Mouse (Mus musculus) lung, postnatal 25 days (tissue): ENCODE results near the gene Vim.
A peak's percentile ranks its signal among the peaks of the same experiment; 100 is the strongest.
"Not testable (repeated sequence)": the region's sequence is repeated elsewhere in the genome, so short reads cannot be mapped to it uniquely, and the experiment has no call there.

ENCODE experiments used
- DNase-seq: peaks from one replicate; pipeline ENCODE4 v3.0.0; 2022; ENCODE audit warnings: low spot score

Gene Vim

DNA sequence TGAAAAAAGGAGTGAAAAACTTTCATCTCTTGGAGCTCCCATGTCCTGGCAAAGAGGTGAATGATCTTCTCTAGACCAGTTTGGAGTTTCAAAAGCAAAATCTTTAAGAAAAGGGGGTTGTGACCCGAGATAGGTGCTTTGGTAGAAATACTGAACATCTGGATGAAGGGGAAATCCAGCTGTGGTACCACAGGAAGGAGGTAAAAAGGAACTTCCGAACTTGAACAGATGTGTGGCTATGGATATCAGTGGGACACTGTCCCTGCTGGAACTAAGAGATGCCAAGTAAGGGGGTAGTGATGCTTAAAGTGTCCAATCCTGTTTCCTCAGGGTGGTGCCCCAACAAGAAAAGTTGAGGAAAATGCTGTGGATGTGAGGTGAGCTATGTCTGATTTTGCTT, 3.6 kb upstream of the Vim start:
- DNase-seq = no peak

DNA sequence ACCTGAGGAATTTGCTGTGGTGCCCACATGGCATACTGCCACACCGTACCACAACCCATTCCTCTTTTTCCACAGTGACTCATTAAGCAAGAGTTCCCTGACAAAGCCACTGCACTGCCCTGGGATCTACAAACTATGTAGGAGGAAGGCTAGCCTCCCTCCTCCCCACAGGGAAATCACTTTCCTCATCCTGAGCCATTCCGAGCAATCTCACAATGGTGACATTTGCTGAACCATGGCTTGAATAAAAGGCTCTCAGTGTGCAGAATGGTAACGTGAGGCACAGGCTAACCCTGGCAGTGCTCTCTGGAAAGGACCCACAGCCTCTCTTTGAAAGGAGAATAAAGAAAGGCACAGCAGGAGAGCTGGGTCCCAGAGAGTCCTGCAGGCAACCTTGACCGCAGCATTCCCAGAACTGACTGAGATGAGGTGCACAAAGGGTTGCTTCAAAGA, 1.6 kb upstream of the Vim start:
- DNase-seq = no peak

DNA sequence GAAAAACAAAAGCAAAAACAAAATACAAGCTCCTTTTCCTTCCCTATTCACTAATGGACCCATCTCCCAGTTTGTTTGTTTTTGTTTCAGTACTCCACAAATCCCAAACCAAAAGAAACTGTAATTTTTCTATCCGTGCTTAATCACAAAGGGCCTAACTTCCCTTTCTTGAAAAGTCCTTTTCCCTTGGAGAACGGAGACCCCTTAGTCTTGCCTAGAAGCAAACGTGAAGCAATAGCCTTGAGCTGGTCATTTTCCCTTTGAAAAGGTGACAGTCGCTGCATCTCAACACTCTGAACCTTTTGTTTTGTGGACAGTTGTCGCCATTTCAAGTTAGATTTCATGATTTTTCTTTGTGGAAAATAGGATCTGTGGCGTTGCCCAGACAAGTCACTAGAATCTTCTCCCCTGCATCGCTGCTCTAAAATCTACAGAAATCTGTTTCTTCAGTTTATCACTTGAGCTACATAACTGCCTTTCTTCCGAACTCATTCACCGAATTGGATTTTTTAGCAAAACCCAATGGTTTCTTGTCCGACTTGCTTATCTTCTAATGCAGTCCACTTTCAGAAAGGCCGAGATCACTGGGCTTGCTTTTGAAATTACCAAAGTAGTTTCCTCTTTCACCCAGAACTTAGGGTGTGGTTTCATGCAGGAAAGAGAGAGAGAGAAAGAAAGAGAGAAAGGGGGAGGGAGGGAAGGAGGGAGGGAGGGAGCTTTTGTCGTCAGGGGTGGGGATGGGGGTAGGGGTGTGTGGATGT, 900 bp upstream of the Vim start:
- peak; percentile 35 for DNase-seq

DNA sequence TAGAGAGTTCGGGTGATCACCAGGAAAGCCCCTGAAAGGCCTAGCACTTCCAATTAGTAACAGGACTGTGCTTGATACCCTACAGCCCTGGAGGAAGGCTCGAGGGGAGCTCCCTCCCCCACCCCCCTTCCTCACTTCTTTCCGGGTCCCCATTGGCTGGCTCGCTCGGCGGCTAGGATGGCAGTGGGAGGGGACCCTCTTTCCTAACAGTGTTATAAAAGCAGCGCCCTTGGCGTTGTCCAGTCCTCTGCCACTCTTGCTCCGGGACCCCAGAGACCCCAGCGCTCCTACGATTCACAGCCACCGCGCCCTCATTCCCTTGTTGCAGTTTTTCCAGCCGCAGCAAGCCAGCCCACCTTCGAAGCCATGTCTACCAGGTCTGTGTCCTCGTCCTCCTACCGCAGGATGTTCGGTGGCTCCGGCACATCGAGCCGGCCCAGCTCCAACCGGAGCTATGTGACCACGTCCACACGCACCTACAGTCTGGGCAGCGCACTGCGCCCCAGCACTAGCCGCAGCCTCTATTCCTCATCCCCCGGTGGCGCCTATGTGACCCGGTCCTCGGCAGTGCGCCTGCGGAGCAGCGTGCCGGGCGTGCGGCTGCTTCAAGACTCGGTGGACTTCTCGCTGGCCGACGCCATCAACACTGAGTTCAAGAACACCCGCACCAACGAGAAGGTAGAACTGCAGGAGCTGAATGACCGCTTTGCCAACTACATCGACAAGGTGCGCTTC, 506 bp downstream of the Vim start:
- peak; percentile 90 for DNase-seq

DNA sequence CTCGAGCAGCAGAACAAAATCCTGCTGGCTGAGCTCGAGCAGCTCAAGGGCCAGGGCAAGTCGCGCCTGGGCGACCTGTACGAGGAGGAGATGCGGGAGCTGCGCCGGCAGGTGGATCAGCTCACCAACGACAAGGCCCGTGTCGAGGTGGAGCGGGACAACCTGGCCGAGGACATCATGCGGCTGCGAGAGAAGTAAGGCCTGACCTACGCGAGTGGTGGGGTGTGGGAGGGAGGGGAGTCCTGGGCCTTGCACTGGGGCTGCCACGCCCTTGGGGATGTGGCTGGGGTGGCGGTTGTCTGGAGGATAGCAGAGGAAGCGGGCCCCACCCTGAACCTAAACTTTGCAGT, 1.0 kb downstream of the Vim start:
- DNase-seq = peak; percentile 76

DNA sequence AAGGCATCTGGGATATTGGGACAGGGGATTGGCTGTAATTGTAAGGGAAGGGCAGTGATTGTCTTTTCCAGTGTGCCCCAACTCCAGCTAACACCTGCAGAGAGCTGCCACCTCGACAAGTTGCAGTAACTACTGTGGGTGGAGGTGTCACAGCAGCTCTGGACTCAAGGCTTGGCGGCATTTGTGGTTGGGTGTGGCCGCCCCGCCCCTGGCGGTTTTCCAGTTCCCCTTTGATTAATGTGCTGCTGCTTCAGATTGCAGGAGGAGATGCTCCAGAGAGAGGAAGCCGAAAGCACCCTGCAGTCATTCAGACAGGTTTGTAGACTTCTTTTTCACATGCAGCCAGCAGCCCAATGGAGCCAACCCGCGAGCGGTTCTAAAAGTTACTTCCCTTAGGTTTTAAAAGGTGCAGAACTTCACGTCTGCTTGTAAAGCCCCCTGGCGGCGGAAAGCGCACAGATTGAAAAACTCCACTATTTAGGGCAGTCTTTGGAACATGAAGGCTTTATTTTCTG, 1.6 kb downstream of the Vim start:
- peak; percentile 76 for DNase-seq

DNA sequence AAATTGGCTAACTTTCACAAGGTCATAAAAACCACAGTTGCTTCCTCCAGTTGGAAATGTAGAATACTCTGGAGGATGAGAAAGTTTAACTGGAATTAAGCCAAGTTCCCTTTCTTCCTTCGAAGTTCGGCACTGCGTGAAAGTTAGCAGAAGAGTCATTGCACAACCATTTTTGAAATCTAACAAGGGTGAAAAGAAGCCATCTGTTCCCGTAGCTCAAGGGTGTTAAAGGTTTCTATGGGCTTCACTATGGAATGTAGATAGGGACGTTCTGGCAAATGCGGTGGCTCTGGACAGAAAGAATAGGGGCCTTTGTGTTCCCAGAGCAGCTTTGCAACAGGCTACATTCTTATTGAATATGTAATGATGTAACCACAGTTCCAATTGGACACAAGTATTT, 2.2 kb downstream of the Vim start:
- no peak for DNase-seq

DNA sequence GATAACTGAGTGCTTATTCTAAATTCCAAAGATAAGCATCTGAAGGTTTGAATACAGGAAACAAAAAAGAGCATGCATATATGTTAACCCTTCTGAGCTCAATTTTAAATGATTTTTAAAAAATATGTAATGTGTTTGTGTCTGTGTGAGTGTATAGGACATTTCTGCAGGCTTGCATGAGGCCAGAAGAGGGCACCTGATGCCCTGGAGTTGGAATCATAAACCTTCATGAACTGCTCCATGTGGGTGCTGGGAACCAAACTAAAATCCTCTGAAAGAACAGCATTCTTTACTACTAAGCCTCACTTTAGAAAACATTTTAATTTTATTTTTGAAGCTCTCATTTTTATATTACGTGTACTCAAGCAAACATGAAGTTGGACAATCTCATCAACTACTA, 3.7 kb downstream of the Vim start:
- DNase-seq = no peak

DNA sequence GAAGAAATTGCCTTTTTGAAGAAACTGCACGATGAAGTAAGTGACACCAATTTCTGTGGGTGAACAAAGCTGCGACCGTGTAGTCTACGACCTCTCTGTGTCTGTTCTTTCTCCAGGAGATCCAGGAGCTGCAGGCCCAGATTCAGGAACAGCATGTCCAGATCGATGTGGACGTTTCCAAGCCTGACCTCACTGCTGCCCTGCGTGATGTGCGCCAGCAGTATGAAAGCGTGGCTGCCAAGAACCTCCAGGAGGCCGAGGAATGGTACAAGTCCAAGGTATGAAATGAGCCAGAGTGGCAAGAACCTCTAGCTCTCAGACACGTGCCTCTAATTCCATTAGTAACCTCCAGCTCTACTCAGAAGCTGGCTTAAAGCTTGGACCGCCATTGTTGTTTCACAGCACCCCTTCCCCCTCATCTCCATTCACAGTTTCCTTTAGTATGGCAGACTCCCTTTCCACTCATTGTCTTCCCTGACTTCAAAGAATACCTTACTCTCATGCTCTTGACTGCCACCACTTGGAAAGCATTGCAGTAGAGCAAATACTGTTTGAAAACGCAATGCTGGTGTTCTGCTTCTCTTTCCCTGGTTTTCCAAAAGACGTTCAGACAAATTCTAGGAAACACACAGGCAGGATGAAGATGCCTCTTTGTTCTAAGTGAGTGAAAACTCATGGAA, 4.9 kb downstream of the Vim start:
- DNase-seq = no peak

DNA sequence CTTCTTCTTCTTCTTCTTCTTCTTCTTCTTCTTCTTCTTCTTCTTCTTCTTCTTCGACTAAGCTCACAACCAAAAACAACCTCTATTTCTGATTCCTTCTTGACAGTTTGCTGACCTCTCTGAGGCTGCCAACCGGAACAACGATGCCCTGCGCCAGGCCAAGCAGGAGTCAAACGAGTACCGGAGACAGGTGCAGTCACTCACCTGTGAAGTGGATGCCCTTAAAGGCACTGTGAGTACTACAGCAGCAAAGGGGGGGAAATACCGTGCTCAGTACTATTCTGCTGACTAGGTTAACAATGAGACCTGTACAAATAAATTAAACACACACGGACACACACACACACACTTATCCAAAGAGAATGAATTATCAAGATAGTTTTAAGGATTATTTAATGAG, 5.6 kb downstream of the Vim start:
- DNase-seq = no peak

DNA sequence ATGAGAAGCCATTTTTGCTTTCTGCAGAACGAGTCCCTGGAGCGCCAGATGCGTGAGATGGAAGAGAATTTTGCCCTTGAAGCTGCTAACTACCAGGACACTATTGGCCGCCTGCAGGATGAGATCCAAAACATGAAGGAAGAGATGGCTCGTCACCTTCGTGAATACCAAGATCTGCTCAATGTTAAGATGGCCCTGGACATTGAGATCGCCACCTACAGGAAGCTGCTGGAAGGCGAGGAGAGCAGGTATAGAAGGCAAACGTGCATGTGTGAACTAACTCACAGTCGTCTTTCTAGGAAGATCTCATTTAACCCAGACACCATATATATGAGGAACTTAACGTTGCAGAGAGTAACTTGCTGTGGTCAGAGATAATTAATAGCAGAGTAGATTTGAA, 6.3 kb downstream of the Vim start:
- no peak for DNase-seq

DNA sequence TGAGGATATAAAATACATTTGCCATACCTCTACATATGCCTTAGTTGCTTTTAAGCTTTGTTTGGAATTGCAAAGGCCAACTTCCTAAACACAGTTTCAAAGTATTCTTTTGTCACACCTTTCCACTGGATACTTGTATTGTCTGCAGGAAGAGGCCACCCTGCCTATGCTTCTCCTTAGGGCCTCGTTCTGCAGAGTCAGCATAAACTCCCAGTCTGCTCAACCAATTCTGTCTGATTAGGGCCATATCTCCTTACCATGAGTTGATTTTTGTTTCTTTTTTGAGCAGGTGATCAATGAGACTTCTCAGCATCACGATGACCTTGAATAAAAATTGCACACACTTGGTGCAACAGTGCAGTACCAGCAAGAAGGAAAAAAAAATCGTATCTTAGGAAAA, 8.5 kb downstream of the Vim start:
- no peak for DNase-seq

DNA sequence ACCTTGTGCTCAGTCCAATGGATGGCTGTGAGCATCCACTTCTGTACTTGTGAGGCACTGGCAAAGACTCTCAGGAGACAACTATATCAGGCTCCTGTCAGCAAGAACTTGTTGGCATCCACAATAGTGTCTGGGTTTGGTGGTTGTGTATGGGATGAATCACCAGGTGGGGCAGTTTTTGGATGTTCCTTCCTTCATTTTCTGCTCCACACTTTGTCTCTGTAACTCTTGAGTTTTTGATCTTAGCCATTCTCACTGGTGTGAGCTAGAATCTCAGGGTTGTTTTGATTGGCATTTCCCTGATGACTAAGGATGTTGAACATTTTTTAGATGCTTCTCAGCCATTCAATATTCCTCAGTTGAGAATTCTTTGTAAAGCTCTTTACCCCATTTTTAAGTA, 10.0 kb downstream of the Vim start:
- not testable (repeated sequence) for DNase-seq

DNA sequence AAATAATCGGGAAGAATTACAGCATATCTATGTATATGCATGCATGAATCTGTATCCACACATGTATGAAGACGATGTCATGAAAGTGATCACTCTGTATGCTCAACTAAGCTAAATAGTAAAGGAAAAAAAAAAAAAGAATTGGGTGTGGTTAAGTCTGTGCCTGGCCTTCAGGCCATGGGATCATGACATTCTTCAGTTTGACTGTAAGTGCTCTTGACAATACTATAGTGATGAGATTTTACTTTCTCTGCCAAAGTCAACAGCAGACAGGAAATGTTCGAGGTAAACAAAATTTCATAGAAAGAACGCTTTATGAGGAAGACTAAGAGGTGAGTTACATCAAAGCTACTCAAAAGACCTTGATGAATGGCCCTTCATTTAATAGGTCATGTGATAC, 19.6 kb downstream of the Vim start:
- no peak for DNase-seq

DNA sequence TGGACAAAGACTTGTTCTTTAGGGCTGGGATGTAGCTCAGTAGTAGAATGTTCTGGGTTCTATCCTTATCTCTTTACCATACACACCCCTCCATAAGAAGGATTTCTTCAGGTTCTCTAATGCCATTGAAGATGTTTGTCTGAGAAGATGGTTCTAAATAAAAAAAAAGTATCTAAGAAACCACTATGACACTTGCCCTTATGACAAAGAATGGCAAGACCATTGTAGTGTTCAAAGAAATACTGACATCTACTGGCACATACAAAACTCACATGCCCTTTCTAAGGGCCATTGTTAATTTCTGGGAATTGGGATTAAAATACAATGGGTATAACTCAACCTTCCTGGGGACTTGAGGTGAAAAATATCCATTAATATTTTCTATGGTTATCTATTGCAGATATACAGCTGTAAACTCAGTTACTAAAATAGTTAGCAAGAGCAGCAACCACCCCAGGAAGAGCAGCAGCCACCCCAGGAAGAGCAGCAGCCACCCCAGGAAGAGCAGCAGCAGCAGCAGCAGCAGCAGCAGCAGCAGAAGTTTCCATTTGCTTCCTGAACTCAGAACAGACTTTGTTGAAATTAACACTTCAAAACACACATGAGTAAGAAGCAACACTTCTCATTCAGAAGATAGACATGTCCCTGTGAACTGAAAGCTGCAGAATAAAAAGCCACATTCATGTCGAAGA, 23.4 kb downstream of the Vim start:
- peak; percentile 22 for DNase-seq

DNA sequence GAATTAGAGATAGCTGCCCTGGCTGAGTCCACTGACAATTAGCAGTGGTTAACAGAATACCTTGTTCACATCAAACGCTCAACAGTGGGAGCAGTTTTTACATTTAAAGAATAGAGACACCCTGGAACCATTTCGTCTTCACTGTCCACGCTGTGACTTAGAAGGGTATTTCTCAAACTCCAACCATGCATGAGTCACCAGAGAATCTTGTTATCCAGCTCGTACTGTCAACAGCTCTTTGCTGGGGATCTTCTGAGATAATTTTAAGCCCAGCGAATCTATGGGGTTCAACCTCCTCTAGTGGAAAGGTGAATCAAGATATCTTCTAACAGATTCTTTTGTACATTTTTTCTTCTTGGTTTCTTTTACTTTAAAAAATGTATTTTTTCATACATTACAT, 24.4 kb downstream of the Vim start:
- no peak for DNase-seq

DNA sequence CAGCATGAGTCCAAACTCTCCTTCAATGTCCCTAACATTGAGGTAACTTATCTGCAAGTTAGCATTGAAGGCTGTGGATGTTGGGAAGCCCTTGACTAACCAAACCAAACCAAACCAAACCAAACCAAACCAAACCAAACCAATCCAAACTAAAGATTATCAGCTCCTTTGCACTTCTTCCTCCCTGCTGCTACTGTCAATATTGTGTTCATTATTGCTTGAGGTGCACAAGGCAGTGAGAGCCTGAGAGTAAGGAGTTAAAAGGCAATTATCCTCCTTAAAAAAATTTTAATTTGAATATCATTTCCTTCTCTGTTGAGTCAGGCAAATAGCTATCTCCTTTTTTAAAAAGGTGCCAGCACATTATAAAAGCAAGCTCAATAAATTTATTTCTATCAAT, 29.4 kb downstream of the Vim start:
- DNase-seq = no peak

DNA sequence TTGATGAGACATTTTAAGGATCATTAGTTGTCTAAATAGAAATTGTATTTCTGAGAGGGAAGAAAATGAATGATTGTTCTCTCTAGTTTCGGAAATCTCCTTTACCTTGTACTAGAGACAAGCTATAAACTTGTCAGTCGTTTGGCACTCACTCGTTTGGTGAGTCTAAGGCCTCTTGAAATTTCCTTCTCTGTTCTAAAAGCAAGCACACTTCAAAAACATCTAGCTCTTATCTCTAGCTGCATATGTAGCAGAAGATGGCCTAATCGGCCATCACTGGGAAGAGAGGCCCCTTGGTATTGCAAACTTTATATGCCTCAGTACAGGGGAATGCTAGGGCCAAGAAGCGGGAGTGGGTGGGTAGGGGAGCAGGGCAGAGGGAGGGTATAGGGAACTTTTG, 29.9 kb downstream of the Vim start:
- DNase-seq = not testable (repeated sequence)

DNA sequence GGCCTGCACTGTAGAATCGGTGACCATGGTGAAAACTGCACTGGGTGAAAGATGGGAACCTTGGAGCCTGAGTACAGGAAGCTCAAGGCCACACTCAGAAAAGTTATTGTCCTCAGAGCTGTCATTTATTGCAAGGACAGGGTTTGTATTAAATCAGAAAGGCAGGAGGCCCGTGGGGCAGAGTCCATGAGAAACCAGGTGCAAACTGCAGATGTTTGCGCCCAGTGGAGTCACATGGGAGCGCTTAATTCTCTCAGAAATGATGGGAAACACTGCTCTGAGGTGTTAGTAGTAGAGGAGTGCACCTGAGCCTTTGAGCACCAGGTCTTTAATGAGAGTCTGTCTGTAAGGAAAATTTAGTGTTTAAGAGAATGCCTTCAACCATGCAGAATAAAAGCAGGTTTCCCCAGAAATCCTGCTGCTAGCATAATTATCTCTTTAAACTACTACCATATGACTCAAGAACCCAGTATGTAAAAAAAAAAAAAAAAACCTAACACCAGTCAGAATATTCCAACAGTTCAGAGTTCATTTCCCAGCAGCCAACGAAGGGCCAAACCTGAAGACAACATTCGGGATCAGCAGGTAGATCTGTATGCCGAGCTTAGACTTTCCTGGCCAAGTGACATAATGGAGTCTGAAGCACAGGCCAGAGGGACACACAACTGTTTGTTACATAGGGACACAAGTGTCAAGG, 56.6 kb downstream of the Vim start:
- no peak for DNase-seq
